Mouse (Mus musculus) kidney, embryonic 16.5 days (tissue): Measurements from ENCODE around the gene Mbd4. TPM values are rescaled to one million over a fixed set of nuclear protein-coding genes. Genes with fewer than 3 reads are reported as not detected.
"Not testable (repeated sequence)": the region's sequence is repeated elsewhere in the genome, so short reads cannot be mapped to it uniquely, and the experiment has no call there.

ENCODE experiments used
- ATAC-seq: fragments of 200-750 bp; cut with Nextera tagmentation; 2 replicates; pipeline ENCODE4 v1.8.0; 2017; ENCODE audit warnings: moderate TSS enrichment; ENCODE audit not compliant: low FRiP score, low TSS enrichment
- H3K27ac ChIP-seq: fragments of 300-500 bp; sonication (generic); 2 replicates; pipeline ENCODE4 v1.5.1; 2014; ENCODE audit warnings: low read length
- H3K27me3 ChIP-seq: fragments of 300-500 bp; sonication (generic); 2 replicates; pipeline ENCODE4 v1.6.1; 2014; ENCODE audit warnings: low read length, control low read depth, mixed read lengths; ENCODE audit not compliant: insufficient read depth
- H3K36me3 ChIP-seq: fragments of 300-500 bp; sonication (generic); 2 replicates; pipeline ENCODE4 v1.6.1; 2014; ENCODE audit warnings: low read length, control low read depth, mixed read lengths; ENCODE audit not compliant: insufficient read depth
- H3K4me1 ChIP-seq: fragments of 300-500 bp; sonication (generic); 2 replicates; pipeline ENCODE4 v1.6.1; 2014; ENCODE audit warnings: low read length, control low read depth, mixed read lengths; ENCODE audit not compliant: insufficient read depth
- H3K4me2 ChIP-seq: fragments of 300-500 bp; sonication (generic); replicated peaks from 2 replicates; pipeline ENCODE4 v1.6.1; 2014; ENCODE audit warnings: low read depth, low read length
- H3K4me3 ChIP-seq: fragments of 300-500 bp; sonication (generic); 2 replicates; pipeline ENCODE4 v1.5.1; 2014; ENCODE audit warnings: mild to moderate bottlenecking, low read length
- H3K9ac ChIP-seq: fragments of 300-500 bp; sonication (generic); replicated peaks from 2 replicates; pipeline ENCODE4 v1.6.1; 2014; ENCODE audit warnings: low read length
- H3K9me3 ChIP-seq: fragments of 300-500 bp; sonication (generic); 2 replicates; pipeline ENCODE4 v1.6.1; 2016; ENCODE audit warnings: low read length, control low read depth
- WGBS: fragments of 180-500 bp; shearing (Covaris S2); extraction: QIAGEN DNeasy Blood & Tissue Kit; methylation state at CpG from one replicate; pipeline ENCODE4 v1.1.7; 2014; 5-methylcytosine and 5-hydroxymethylcytosine counted together
- polyA plus RNA-seq: library from polyadenylated mRNA; unstranded; fragments of >200 nt; fragmentation: Nextera tagmentation; extraction: Ambion mirVana; gene quantifications from 2 replicates; pipeline ENCODE4 v1.2.1, GENCODE M21; 2015

Gene Mbd4
- polyA plus RNA-seq, 1 experiment from 2014 or later = 18.6 TPM

DNA sequence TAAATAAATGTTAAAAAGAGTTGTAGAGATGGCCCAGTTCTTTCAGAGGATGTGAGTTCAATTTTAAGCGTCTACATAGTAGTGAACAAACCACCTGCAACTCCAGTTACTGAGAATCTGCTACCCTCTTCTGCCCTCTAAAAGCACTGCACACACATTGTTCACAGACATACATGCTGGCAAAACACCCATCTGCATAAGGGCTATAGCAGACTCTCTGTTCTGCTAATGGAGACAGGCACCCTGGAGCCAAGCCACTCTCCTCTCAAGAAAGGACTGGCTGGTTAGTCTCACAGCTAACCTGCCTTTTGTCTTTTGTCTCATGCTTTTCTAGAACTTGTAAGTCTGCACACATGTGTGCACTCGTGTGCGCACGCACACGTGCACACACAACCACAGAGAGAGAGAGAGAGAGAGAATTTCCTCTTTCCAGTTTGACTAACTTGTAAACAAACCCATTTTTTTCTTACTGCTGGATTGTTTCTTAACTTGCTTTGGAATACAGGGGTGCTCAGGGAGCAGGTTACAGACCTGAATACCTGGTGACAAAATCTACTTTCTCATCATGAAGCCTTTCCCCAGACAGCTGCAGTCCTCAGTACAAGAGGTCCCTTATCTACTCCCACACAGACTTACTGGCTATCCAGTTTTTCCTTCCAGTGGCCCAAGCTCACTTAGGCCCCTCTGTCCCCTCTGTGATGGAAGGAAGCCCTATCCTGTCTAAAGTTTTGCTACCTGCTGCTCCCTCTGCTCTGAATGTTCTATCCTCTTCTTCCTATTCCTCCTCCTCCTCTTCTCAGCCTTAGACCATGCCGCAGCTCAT, 22.2 kb downstream of the Mbd4 start:
- Histone ChIP-seq H3K9me3 (no peaks in the 10 kb centered on the region), H3K27ac (no peak overlapping the region), H3K4me3 (no peak overlapping the region), H3K9ac (no peak overlapping the region), H3K4me2 (no peak overlapping the region), H3K4me1 (0 out of 2 replicates have a peak, but pooled peaks cover 3% of the 10 kb centered on the region), H3K36me3 (no peaks in the 10 kb centered on the region), H3K27me3 (no peaks in the 10 kb centered on the region)
- WGBS = 83% methylated on average over 6 of the region's 6 CpGs
- no peak for ATAC-seq

DNA sequence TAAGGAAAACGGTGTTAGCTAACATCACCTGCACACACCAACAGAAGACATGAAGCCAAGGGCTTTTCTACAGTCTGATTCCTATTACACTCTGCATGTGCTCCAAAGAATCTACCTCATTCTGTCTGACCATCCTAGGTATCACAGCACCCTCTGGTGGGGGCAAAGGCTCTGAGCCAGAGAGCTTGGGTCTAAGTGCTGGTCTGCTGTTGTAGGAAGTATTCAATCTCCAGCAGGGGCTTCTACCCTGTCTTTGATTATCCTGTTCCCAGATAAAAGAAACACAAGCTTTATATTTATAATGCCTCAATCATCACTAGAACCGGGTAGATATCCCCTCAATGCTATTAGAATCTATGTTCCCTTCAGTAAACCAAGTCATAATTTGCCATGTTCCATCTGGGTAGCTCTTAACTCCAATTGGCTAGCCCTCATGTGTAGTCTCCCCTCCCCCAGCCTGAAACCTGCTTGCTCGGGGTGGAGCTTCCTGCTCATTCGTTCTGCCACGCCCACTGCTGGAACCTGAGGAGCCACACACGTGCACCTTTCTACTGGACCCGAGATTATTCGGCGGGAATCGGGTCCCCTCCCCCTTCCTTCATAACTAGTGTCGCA, 29.2 kb downstream of the Mbd4 start:
- not testable (repeated sequence) for H3K9me3 ChIP-seq, H3K4me1 ChIP-seq, H3K27me3 ChIP-seq, H3K36me3 ChIP-seq
- Histone ChIP-seq H3K27ac (peak overlapping the region; percentile 76), H3K4me2 (peak overlapping the region; percentile 44), H3K4me3 (peak overlapping the region; percentile 29), H3K9ac (0 out of 2 replicates have a peak overlapping the region, but pooled peaks have one; percentile 11)
- 5% methylated on average over 4 of the region's 11 CpGs for WGBS
- ATAC-seq = peak; percentile 99

DNA sequence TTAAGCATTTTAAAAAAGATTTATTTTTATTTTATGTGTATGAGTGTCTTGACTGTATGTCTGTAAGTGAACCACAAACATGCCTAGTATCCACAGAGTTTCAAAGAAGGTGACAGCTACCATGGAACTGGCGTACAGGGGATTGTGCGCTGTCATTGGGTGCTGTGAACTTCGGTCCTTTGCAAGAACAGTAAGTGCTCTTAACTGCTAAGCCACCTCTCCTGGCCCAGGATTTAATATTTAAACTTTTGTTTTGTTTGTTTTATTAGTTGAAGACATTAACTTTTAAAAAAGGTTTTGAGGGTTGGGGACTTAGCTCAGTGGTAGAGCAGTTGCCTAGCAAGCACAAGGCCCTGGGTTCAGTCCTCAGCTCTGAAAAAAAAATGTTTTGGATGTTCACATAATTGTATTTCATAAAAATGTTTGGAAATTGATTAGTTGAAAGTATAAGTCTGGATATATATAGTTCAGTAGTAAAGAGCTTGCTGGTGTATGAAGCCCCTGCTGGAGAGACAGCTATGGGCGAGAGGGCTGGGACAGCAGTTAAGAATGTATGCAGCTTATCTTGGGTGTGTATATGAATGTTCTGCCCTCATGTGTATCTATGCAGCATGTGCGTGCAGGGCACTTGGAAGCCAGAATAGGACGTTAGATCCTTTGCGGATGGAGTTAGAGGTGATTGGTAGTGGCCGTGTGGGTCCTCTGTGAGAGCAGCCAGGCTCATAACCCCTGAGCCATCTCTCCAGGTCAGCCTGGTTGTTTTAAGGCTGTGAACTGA, 31.8 kb downstream of the Mbd4 start:
- Histone ChIP-seq H3K9me3 (no peaks in the 10 kb centered on the region), H3K4me2 (no peak overlapping the region), H3K4me1 (0 out of 2 replicates have a peak, but pooled peaks cover 6% of the 10 kb centered on the region), H3K27me3 (no peaks in the 10 kb centered on the region), H3K9ac (no peak overlapping the region), H3K27ac (no peak overlapping the region), H3K4me3 (no peak overlapping the region), H3K36me3 (no peaks in the 10 kb centered on the region)
- 85% methylated on average over 8 of the region's 8 CpGs for WGBS
- ATAC-seq = no peak

- Histone ChIP-seq H3K36me3 (no peaks in the 10 kb centered on the region), H3K4me1 (no peaks in the 10 kb centered on the region), H3K9me3 (no peaks in the 10 kb centered on the region), H3K27me3 (no peaks in the 10 kb centered on the region), H3K27ac (no peak overlapping the region), H3K9ac (no peak overlapping the region), H3K4me2 (no peak overlapping the region), H3K4me3 (no peak overlapping the region)
- no peak for ATAC-seq
- 82% methylated on average over 2 of the region's 2 CpGs for WGBS
Observed at GRCm38 (mm10) chr6:115818129-115818528, 35.0 kb downstream of the Mbd4 start.

DNA sequence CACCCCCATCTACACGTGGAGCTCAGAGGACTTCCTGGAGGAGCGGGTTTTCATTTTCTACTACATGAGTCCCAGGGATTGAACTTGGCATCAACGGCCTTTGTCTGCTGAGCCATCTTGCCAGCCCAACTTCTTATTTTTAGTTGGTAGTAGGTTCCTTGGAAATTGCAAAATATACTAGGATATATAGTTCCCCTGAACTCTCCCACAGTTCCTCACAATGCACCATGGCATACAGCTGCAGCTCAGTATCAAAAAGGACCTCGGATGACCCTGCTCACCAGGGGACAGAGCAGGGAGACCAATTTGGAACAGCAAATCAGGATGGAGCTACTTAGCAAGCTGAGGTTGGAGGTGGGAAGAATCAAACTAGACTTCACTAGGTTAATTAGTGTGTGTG, 38.1 kb downstream of the Mbd4 start:
- no peaks in the 10 kb centered on the region for H3K9me3 ChIP-seq
- no peak overlapping the region for H3K9ac ChIP-seq
- WGBS = 75% methylated on average over 4 of the region's 4 CpGs
- no peaks in the 10 kb centered on the region for H3K27me3 ChIP-seq
- H3K4me1 ChIP-seq = no peaks in the 10 kb centered on the region
- no peak overlapping the region for H3K4me3 ChIP-seq
- no peak overlapping the region for H3K4me2 ChIP-seq
- no peak for ATAC-seq
- H3K27ac ChIP-seq = no peak overlapping the region
- no peaks in the 10 kb centered on the region for H3K36me3 ChIP-seq

- WGBS = 30% methylated on average over 4 of the region's 4 CpGs
- Histone ChIP-seq H3K27ac (no peak overlapping the region), H3K36me3 (no peaks in the 10 kb centered on the region), H3K9me3 (no peaks in the 10 kb centered on the region), H3K27me3 (no peaks in the 10 kb centered on the region), H3K4me3 (no peak overlapping the region), H3K9ac (no peak overlapping the region), H3K4me2 (no peak overlapping the region), H3K4me1 (no peaks in the 10 kb centered on the region)
- ATAC-seq = peak; percentile 47
Observed at GRCm38 (mm10) chr6:115814104-115814503, 39.1 kb downstream of the Mbd4 start.

- ATAC-seq = no peak
- Histone ChIP-seq H3K9ac (no peak overlapping the region), H3K27me3 (no peaks in the 10 kb centered on the region), H3K36me3 (peaks cover 9% of the 10 kb centered on the region), H3K9me3 (no peaks in the 10 kb centered on the region), H3K27ac (no peak overlapping the region), H3K4me3 (no peak overlapping the region), H3K4me1 (peaks cover 8% of the 10 kb centered on the region), H3K4me2 (no peak overlapping the region)
- 69% methylated on average over 8 of the region's 8 CpGs for WGBS
Observed at GRCm38 (mm10) chr6:115811606-115812005, 41.6 kb downstream of the Mbd4 start.

- H3K4me2 ChIP-seq = peak within 1 kb of the TSS; percentile 95
- WGBS = under 1% methylated on average over 47 of the region's 47 CpGs
- H3K27me3 ChIP-seq = no peaks in the 10 kb centered on the region
- peak; percentile 78; the same call in 1 of the 2 replicates for ATAC-seq
- H3K4me3 ChIP-seq = peak within 1 kb of the TSS; percentile 95
- H3K9me3 ChIP-seq = no peaks in the 10 kb centered on the region
- H3K9ac ChIP-seq = peak within 1 kb of the TSS; percentile 98
- H3K36me3 ChIP-seq = peaks cover 36% of the 10 kb centered on the region
- peak within 1 kb of the TSS; percentile 95 for H3K27ac ChIP-seq
- peaks cover 15% of the 10 kb centered on the region for H3K4me1 ChIP-seq
Observed at GRCm38 (mm10) chr6:115808488-115809231, 44.5 kb downstream of the Mbd4 start, which contains the start of gene Rpl32. TSS of gene Rpl32 (minus strand) at chr6:115808747.

DNA sequence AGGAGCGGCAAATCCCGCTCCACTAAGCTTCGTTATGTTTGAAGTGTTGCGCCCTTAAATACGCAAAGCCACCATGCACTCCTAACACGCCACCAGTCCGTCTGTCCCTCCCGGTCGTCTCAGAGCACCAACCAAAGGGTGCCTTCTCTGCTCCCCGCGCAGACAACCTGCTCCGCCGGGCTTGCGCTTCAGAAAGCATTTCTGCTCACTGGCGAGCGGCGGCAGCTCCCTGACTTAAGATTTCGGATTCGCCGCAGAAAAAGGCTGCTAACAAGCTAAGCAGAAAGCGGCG, 45.0 kb downstream of the Mbd4 start:
- Histone ChIP-seq H3K4me2 (peak overlapping the region; percentile 95), H3K9ac (peak overlapping the region; percentile 98), H3K27ac (peak overlapping the region; percentile 95), H3K9me3 (no peaks in the 10 kb centered on the region), H3K27me3 (no peaks in the 10 kb centered on the region), H3K4me1 (peaks cover 15% of the 10 kb centered on the region), H3K36me3 (peaks cover 38% of the 10 kb centered on the region), H3K4me3 (peak overlapping the region; percentile 95)
- WGBS = 0% methylated on average over 22 of the region's 22 CpGs
- ATAC-seq = no peak
